In genomic region chrX:35969276-35969675, GRCm38 (mm10) we compare ENCODE assay signal across 34 mouse cellular contexts.
"Had no signal": no experiment of that assay in that cellular context is flagged by ENCODE, and none has a peak within 500 bp of the region (broad histone marks: within the 10 kb centered on the region; RNA-seq: fewer than 3 reads in every experiment).

No protein-coding gene starts in this region.

- H3K4me2 ChIP-seq: heart, embryonic 11.5 days; heart, embryonic 12.5 days; heart, embryonic 13.5 days; heart, embryonic 15.5 days; hindbrain, embryonic 12.5 days; hindbrain, embryonic 13.5 days; hindbrain, embryonic 14.5 days; hindbrain, embryonic 15.5 days; intestine, embryonic 15.5 days; kidney, embryonic 15.5 days had no signal

- DNase-seq: heart, postnatal 10 days; heart, postnatal 14 days; heart, postnatal 36 days; heart, postnatal 4 days; kidney, adult 11 months; kidney, adult 18-20 months; kidney, adult 2 months; kidney, adult 8-10 months; kidney, adult 9 months; kidney, postnatal 10 days; kidney, postnatal 14 days; kidney, postnatal 25 days; kidney, postnatal 36 days; kidney, postnatal 4 days; layer of hippocampus, adult 9-11 months; layer of hippocampus, postnatal 36 days had no signal

- H3K4me1 ChIP-seq: heart, embryonic 10.5 days; heart, embryonic 12.5 days; heart, embryonic 13.5 days; heart, embryonic 15.5 days; hindbrain, embryonic 10.5 days; hindbrain, embryonic 12.5 days; hindbrain, embryonic 13.5 days; hindbrain, embryonic 15.5 days; intestine, embryonic 15.5 days; kidney, embryonic 15.5 days had no signal

- H3K4me3 ChIP-seq: heart, embryonic 10.5 days; heart, embryonic 12.5 days; heart, embryonic 13.5 days; heart, embryonic 15.5 days; hindbrain, embryonic 10.5 days; hindbrain, embryonic 12.5 days; hindbrain, embryonic 13.5 days; hindbrain, embryonic 15.5 days; intestine, embryonic 15.5 days; kidney, embryonic 15.5 days; layer of hippocampus, adult 2 months; left cerebral cortex, adult 2 months had no signal

- H3K27me3 ChIP-seq: heart, embryonic 12.5 days; heart, embryonic 13.5 days; heart, embryonic 15.5 days; hindbrain, embryonic 12.5 days; hindbrain, embryonic 13.5 days; hindbrain, embryonic 15.5 days; intestine, embryonic 15.5 days; kidney, embryonic 15.5 days had no signal

- H3K9me3 ChIP-seq: heart, embryonic 10.5 days; heart, embryonic 12.5 days; heart, embryonic 13.5 days; heart, embryonic 15.5 days; hindbrain, embryonic 10.5 days; hindbrain, embryonic 12.5 days; hindbrain, embryonic 13.5 days; hindbrain, embryonic 15.5 days; intestine, embryonic 15.5 days; kidney, embryonic 15.5 days had no signal

- H3K9ac ChIP-seq: heart, embryonic 12.5 days; heart, embryonic 13.5 days; heart, embryonic 15.5 days; hindbrain, embryonic 12.5 days; hindbrain, embryonic 13.5 days; hindbrain, embryonic 14.5 days; hindbrain, embryonic 15.5 days; intestine, embryonic 15.5 days; kidney, embryonic 15.5 days had no signal

- ATAC-seq: inflammation-experienced regulatory T-cells, adult 6 months; intestine, embryonic 15.5 days; intestine, embryonic 16.5 days; intestine, postnatal 0 days had no signal

- H3K27ac ChIP-seq: heart, embryonic 10.5 days; heart, embryonic 13.5 days; heart, embryonic 15.5 days; hindbrain, embryonic 10.5 days; hindbrain, embryonic 12.5 days; hindbrain, embryonic 13.5 days; hindbrain, embryonic 14.5 days; hindbrain, embryonic 15.5 days; intestine, embryonic 15.5 days; kidney, embryonic 15.5 days; kidney, postnatal 0 days; layer of hippocampus, adult 2 months; left cerebral cortex, adult 2 months had no signal

- H3K36me3 ChIP-seq: heart, embryonic 10.5 days; heart, embryonic 12.5 days; heart, embryonic 13.5 days; heart, embryonic 15.5 days; hindbrain, embryonic 12.5 days; hindbrain, embryonic 13.5 days; intestine, embryonic 15.5 days; kidney, embryonic 15.5 days had no signal
